Mouse (Mus musculus): ENCODE measurements at regions not wholly inside any gene's neighbourhood (a gene's known extent, or its start where the extent isn't known, plus 50 kb on each side); places are given as distances from the start of the nearest gene placed in this dataset.

- no peak for DNase-seq
Measured at GRCm38 (mm10) chr7:79517581-79518337, 51.6 kb upstream of the Polg start.

- DNase-seq = no peak
Measured at GRCm38 (mm10) chr7:79516287-79516686, 50.1 kb upstream of the Polg start.
